Mouse (Mus musculus) stomach, embryonic 15.5 days (tissue): Measurements from ENCODE around the gene Gpatch2l. TPM values are rescaled to one million over a fixed set of nuclear protein-coding genes. Genes with fewer than 3 reads are reported as not detected.
A peak's percentile ranks its signal among the peaks of the same experiment; 100 is the strongest.

ENCODE experiments used
- ATAC-seq: fragments of 200-750 bp; cut with Nextera tagmentation; 2 replicates; pipeline ENCODE4 v1.8.0; 2017; ENCODE audit warnings: low read depth, moderate number of reproducible peaks, moderate TSS enrichment; ENCODE audit not compliant: insufficient read depth, low FRiP score
- H3K27ac ChIP-seq: fragments of 300-500 bp; sonication (generic); 2 replicates; pipeline ENCODE4 v1.5.1; 2015; ENCODE audit warnings: mild to moderate bottlenecking, inconsistent platforms
- H3K27me3 ChIP-seq: fragments of 300-500 bp; sonication (generic); replicated peaks from 2 replicates; pipeline ENCODE4 v1.6.1; 2015; ENCODE audit warnings: inconsistent platforms
- H3K36me3 ChIP-seq: fragments of 300-500 bp; sonication (generic); 2 replicates; pipeline ENCODE4 v1.6.1; 2015; ENCODE audit warnings: inconsistent platforms
- H3K4me1 ChIP-seq: fragments of 300-500 bp; sonication (generic); 2 replicates; pipeline ENCODE4 v1.6.1; 2015; ENCODE audit warnings: inconsistent platforms
- H3K4me2 ChIP-seq: fragments of 300-500 bp; sonication (generic); 2 replicates; pipeline ENCODE4 v1.6.1; 2015; ENCODE audit warnings: mild to moderate bottlenecking, inconsistent platforms
- H3K4me3 ChIP-seq: fragments of 300-500 bp; sonication (generic); replicated peaks from 2 replicates; pipeline ENCODE4 v1.5.1; 2015; ENCODE audit warnings: inconsistent platforms
- H3K9ac ChIP-seq: fragments of 300-500 bp; sonication (generic); 2 replicates; pipeline ENCODE4 v1.6.1; 2015; ENCODE audit warnings: inconsistent platforms
- H3K9me3 ChIP-seq: fragments of 300-500 bp; sonication (generic); 2 replicates; pipeline ENCODE4 v1.6.1; 2016; ENCODE audit warnings: inconsistent platforms
- WGBS: fragments of 180-500 bp; shearing (Covaris S2); methylation state at CpG from one replicate; pipeline ENCODE4 v1.1.7; 2015; 5-methylcytosine and 5-hydroxymethylcytosine counted together
- polyA plus RNA-seq: library from polyadenylated mRNA; unstranded; fragments of >200 nt; fragmentation: Nextera tagmentation; extraction: Ambion mirVana; gene quantifications from 2 replicates; pipeline ENCODE4 v1.2.1, GENCODE M21; 2015

The Gpatch2l gene
- polyA plus RNA-seq, 1 experiment from 2014 or later = 13.8 TPM

- Histone ChIP-seq H3K27ac (no peak overlapping the region), H3K4me3 (no peak overlapping the region), H3K9me3 (no peaks in the 10 kb centered on the region), H3K9ac (no peak overlapping the region), H3K36me3 (no peaks in the 10 kb centered on the region), H3K4me2 (no peak overlapping the region), H3K27me3 (no peaks in the 10 kb centered on the region), H3K4me1 (no peaks in the 10 kb centered on the region)
- 73% methylated on average over 10 of the region's 10 CpGs for WGBS
- no peak for ATAC-seq
Observed at GRCm38 (mm10) chr12:86297450-86297849, 55.8 kb downstream of the Gpatch2l start.

- Histone ChIP-seq H3K4me3 (no peak overlapping the region), H3K27me3 (no peaks in the 10 kb centered on the region), H3K9ac (no peak overlapping the region), H3K9me3 (no peaks in the 10 kb centered on the region), H3K36me3 (no peaks in the 10 kb centered on the region), H3K4me2 (no peak overlapping the region), H3K4me1 (no peaks in the 10 kb centered on the region), H3K27ac (no peak overlapping the region)
- ATAC-seq = no peak
- WGBS = 85% methylated on average over 10 of the region's 10 CpGs
Observed at GRCm38 (mm10) chr12:86302973-86303372, 61.3 kb downstream of the Gpatch2l start.

- Histone ChIP-seq H3K4me3 (peak overlapping the region; percentile 27; the same call in 1 of the 2 replicates), H3K4me2 (peak overlapping the region; percentile 49), H3K9me3 (no peaks in the 10 kb centered on the region), H3K4me1 (no peaks in the 10 kb centered on the region), H3K36me3 (no peaks in the 10 kb centered on the region), H3K27me3 (no peaks in the 10 kb centered on the region), H3K9ac (no peak overlapping the region), H3K27ac (no peak overlapping the region)
- ATAC-seq = no peak
- 47% methylated on average over 7 of the region's 7 CpGs for WGBS
Observed at GRCm38 (mm10) chr12:86305045-86305444, 63.4 kb downstream of the Gpatch2l start.

- Histone ChIP-seq H3K4me2 (peak overlapping the region; percentile 49), H3K9me3 (no peaks in the 10 kb centered on the region), H3K27ac (no peak overlapping the region), H3K9ac (no peak overlapping the region), H3K36me3 (no peaks in the 10 kb centered on the region), H3K27me3 (no peaks in the 10 kb centered on the region), H3K4me3 (peak overlapping the region; percentile 27), H3K4me1 (no peaks in the 10 kb centered on the region)
- no peak; the same call in 1 of the 2 replicates for ATAC-seq
- whole genome bisulfite sequencing = 16% methylated on average over 15 of the region's 15 CpGs
Observed at GRCm38 (mm10) chr12:86305635-86306243, 64.1 kb downstream of the Gpatch2l start.

- WGBS = 63% methylated on average over 10 of the region's 10 CpGs
- no peak for ATAC-seq
- Histone ChIP-seq H3K9me3 (no peaks in the 10 kb centered on the region), H3K9ac (no peak overlapping the region), H3K27ac (no peak overlapping the region), H3K4me2 (no peak overlapping the region), H3K27me3 (no peaks in the 10 kb centered on the region), H3K4me3 (no peak overlapping the region), H3K4me1 (no peaks in the 10 kb centered on the region), H3K36me3 (no peaks in the 10 kb centered on the region)
Observed at GRCm38 (mm10) chr12:86309474-86309873, 67.8 kb downstream of the Gpatch2l start.

- Histone ChIP-seq H3K9ac (no peak overlapping the region), H3K36me3 (no peaks in the 10 kb centered on the region), H3K27me3 (no peaks in the 10 kb centered on the region), H3K9me3 (no peaks in the 10 kb centered on the region), H3K4me1 (no peaks in the 10 kb centered on the region), H3K27ac (no peak overlapping the region), H3K4me3 (no peak overlapping the region), H3K4me2 (no peak overlapping the region)
- 73% methylated on average over 4 of the region's 4 CpGs for WGBS
- ATAC-seq = no peak
Observed at GRCm38 (mm10) chr12:86309902-86310301, 68.2 kb downstream of the Gpatch2l start.

GRCm38 (mm10) chr12:86320629-86321028, 79.0 kb downstream of the Gpatch2l start:
- no peak overlapping the region for H3K9ac ChIP-seq
- no peaks in the 10 kb centered on the region for H3K36me3 ChIP-seq
- H3K27ac ChIP-seq = no peak overlapping the region
- WGBS = 14% methylated on average over 12 of the region's 12 CpGs
- ATAC-seq = no peak; the same call in 1 of the 2 replicates
- H3K4me3 ChIP-seq = no peak overlapping the region
- H3K4me2 ChIP-seq = peak overlapping the region; percentile 29
- 0 out of 2 replicates have a peak, but pooled peaks cover 4% of the 10 kb centered on the region for H3K27me3 ChIP-seq
- peaks cover 7% of the 10 kb centered on the region; the same call in 1 of the 2 replicates for H3K4me1 ChIP-seq
- no peaks in the 10 kb centered on the region for H3K9me3 ChIP-seq

GRCm38 (mm10) chr12:86324297-86324696, 82.6 kb downstream of the Gpatch2l start:
- Histone ChIP-seq H3K9me3 (no peaks in the 10 kb centered on the region), H3K9ac (no peak overlapping the region), H3K27me3 (0 out of 2 replicates have a peak, but pooled peaks cover 3% of the 10 kb centered on the region), H3K4me3 (no peak overlapping the region), H3K4me2 (no peak overlapping the region), H3K36me3 (no peaks in the 10 kb centered on the region), H3K4me1 (peaks cover 7% of the 10 kb centered on the region; the same call in 1 of the 2 replicates), H3K27ac (no peak overlapping the region)
- no peak for ATAC-seq
- WGBS = 37% methylated on average over 3 of the region's 3 CpGs

- no peak overlapping the region for H3K4me2 ChIP-seq
- no peak for ATAC-seq
- 42% methylated on average over 4 of the region's 4 CpGs for whole genome bisulfite sequencing
Observed at GRCm38 (mm10) chr12:86329813-86330212, 88.2 kb downstream of the Gpatch2l start.

GRCm38 (mm10) chr12:86330684-86331083, 89.0 kb downstream of the Gpatch2l start:
- 87% methylated on average over 9 of the region's 9 CpGs for WGBS
- ATAC-seq = no peak

More at GRCm38 (mm10) chr12:86329813-86330212, 88.2 kb downstream of the Gpatch2l start:
- H3K27ac ChIP-seq = no peak overlapping the region
- H3K27me3 ChIP-seq = no peaks in the 10 kb centered on the region
- no peaks in the 10 kb centered on the region for H3K36me3 ChIP-seq
- H3K9me3 ChIP-seq = no peaks in the 10 kb centered on the region
- H3K4me3 ChIP-seq = no peak overlapping the region
- no peaks in the 10 kb centered on the region for H3K4me1 ChIP-seq
- no peak overlapping the region for H3K9ac ChIP-seq

GRCm38 (mm10) chr12:86331248-86331647, 89.6 kb downstream of the Gpatch2l start:
- Histone ChIP-seq H3K27ac (no peak overlapping the region), H3K36me3 (no peaks in the 10 kb centered on the region), H3K4me2 (no peak overlapping the region), H3K4me3 (no peak overlapping the region), H3K9ac (no peak overlapping the region), H3K27me3 (no peaks in the 10 kb centered on the region), H3K9me3 (no peaks in the 10 kb centered on the region), H3K4me1 (no peaks in the 10 kb centered on the region)
- ATAC-seq = no peak
- 75% methylated on average over 10 of the region's 10 CpGs for WGBS

More at GRCm38 (mm10) chr12:86330684-86331083, 89.0 kb downstream of the Gpatch2l start:
- no peaks in the 10 kb centered on the region for H3K9me3 ChIP-seq
- H3K4me2 ChIP-seq = no peak overlapping the region
- H3K27me3 ChIP-seq = no peaks in the 10 kb centered on the region
- no peak overlapping the region for H3K4me3 ChIP-seq
- no peaks in the 10 kb centered on the region for H3K4me1 ChIP-seq
- H3K36me3 ChIP-seq = no peaks in the 10 kb centered on the region
- H3K27ac ChIP-seq = no peak overlapping the region
- no peak overlapping the region for H3K9ac ChIP-seq

- Histone ChIP-seq H3K9ac (no peak overlapping the region), H3K4me2 (no peak overlapping the region), H3K27me3 (no peaks in the 10 kb centered on the region), H3K4me1 (no peaks in the 10 kb centered on the region), H3K27ac (no peak overlapping the region), H3K36me3 (no peaks in the 10 kb centered on the region), H3K9me3 (no peaks in the 10 kb centered on the region), H3K4me3 (no peak overlapping the region)
- ATAC-seq = no peak
- WGBS = 93% methylated on average over 3 of the region's 3 CpGs
Observed at GRCm38 (mm10) chr12:86336209-86336608, 94.6 kb downstream of the Gpatch2l start.
